Mouse (Mus musculus) megakaryocyte, embryonic 14.5 days (primary cell): ENCODE measurements around the gene Men1.

Source experiments
- FLI1 ChIP-seq: IDR thresholded peaks from 2 replicates; pipeline ENCODE4 v1.6.1; 2012; ENCODE audit warnings: low read length, inconsistent platforms, mixed read lengths
- GATA1 ChIP-seq: IDR thresholded peaks from 3 replicates; pipeline ENCODE4 v1.6.1; 2012; ENCODE audit warnings: mixed read lengths, low read length, inconsistent platforms, borderline replicate concordance

DNA sequence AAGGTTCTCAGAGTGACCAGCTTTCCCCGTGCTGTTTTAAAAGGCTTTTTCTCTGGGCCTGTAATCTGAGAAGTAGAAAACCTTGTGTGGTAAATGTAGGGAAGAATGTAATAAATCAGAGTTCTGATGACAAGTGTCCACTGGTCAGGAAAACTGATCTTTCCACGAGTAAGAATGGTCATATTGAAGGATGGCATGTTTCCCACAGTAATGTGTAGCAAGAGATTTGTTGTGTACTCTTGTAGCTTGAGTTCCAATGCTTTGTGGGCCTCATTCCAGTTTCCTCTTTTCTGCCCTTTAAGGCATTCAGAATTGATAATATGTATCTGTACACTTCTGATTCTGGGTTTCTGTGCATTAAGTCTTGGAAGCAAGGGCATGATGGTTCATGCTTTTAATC lies 30.1 kb downstream of the Men1 start:
- TF ChIP-seq GATA1 (no peak), FLI1 (no peak)
